Mouse (Mus musculus) CH12F3 (cell line): ENCODE measurements around the gene Ywhab.

ENCODE experiments used
- in situ Hi-C: fragments of 300-500 bp; cut with MboI; formaldehyde crosslinking; loops from 2 replicates; pipeline ENCODE4 v1.14.3; 2020; ENCODE audit warnings: low sequenced_read_pairs

Ywhab gene

GRCm38 (mm10) chr2:163994654-163994976 lies at the start of gene Ywhab:
TSS of gene Ywhab (plus strand) at chr2:163994960.
- in situ Hi-C loops: no loop called here

DNA sequence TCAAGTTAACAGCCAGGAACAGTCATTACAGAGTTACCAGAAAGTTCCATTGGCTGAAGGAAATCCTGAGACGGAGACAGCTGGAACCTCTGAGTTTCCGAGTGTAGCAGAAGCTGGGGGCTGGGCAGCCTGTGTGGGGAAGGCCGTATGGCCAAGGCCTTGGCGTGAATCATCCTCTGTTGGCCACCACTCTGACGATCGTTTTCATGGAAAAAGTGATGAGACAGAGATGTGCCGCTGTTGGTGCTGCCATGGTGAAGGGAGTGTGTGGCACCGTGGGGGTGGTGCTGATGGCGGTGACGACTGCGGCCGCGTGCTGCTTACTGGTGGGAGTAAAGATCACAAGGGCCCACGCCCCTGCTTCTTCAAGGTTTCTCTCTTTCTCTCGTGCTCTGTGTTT lies 48.5 kb upstream of the Ywhab start:
- in situ Hi-C loops: no loop called here

GRCm38 (mm10) chr2:163947976-163948375 lies 46.8 kb upstream of the Ywhab start:
- in situ Hi-C loops: no loop called here

DNA sequence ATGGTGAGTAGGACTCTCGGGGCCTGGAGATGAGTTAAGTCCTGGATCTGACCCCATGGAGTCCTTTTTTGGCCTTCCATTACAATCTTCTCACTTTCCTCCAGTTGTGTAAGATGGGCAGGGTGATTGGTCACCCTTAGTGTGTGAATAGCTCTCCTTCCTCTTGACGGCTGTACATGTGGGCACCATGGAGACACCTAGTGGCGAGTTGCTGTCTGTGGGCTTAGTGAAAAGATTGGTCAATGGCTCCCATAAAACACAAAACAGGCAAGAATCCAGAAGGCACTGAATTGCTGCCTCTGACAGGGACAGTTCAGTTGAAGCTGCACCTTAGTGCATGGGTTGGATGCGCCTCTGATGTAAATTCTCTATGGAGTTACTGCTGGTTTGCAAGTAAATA lies 43.0 kb upstream of the Ywhab start:
- in situ Hi-C loops: no loop called here

GRCm38 (mm10) chr2:163953622-163954310 lies 41.0 kb upstream of the Ywhab start:
- in situ Hi-C loops: no loop called here

DNA sequence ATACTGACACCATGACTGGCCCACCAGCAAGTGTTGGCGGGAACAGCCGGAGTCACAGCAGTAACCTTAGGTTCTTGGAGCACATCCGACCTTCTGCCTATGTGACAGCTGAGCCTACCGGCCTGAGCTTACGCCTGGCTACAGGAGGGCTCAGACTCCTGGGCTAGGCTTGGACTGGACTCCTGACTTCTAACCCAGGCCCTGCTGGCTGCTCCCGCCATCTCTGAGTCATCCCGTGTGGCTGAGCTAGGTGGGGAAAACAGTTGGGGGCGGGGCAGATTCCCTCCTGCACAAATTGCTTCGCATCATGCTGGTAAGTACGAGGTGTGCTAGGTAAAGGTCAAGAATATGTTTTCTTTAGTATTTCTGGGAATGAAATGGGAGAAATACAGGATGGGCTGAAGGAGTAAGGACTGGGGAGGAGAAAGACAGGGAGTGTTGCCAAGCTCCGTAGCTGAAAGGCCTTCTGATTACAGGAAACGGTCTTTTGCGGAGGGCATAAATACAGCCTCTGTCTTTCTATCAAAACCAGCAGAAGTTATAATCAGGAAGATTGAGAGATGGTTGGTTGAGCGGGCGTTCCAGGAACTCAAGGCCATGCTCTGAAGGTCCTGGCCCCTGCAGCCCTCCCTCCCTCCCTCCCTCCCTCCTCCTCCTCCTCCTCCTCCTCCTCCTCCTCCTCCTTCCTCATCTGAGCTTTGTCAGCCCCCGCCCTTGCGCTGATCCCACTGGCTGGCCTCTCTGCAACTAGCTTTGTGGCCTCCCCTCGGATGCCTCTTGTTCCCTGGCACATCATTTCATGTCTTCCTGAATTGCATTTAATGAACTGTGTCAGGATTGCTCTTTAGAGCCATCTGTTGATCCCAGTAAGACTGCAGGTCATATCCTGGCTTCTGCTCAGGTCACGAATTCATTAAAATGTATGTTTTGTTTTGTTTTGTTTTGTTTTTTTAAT lies 29.9 kb upstream of the Ywhab start:
- in situ Hi-C loops: no loop called here

GRCm38 (mm10) chr2:163965706-163966105 lies 29.1 kb upstream of the Ywhab start:
- in situ Hi-C loops: no loop called here

DNA sequence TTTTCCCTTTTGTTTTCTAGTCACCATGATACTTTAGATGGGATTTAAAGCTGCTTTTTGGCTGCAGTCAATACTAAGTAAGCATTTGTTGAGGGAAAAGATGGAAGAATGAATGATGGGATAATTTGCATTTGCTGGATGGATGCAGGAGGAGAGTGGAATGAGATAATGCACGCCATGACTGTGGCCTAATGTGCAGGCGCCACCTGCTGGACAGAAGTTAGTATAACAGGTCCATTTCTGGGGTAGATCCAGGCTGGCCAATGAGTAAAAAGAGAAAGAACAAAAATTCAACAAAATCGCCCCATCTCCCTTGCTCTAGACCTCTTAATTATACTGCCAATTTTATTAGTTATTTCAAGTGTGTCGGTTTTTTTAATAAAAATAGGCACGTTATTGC lies 26.2 kb upstream of the Ywhab start:
- in situ Hi-C loops: no loop called here

DNA sequence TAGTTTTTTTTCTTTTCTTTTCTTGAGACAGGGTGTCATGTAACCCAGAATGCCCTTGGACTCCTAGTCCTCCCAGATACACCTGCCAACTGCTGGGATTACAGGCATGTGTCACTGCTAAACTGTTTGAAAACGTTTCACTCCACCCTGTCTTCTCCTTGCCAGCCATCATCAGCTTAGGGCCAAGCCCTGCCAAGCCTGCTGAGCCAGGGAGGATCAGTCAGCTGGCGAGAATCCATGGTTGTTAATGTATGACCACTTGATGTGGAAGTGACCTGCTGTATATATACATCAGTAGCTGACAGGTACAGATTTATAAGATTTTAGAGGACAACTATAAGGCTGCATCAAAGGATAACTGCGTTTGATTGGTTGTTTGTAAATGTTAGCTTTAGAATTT lies 24.4 kb upstream of the Ywhab start:
- in situ Hi-C loops: no loop called here

- in situ Hi-C loops: no loop called here
Measured at GRCm38 (mm10) chr2:163974056-163974455, 20.7 kb upstream of the Ywhab start.

- in situ Hi-C loops: no loop called here
Measured at GRCm38 (mm10) chr2:163976448-163976847, 18.3 kb upstream of the Ywhab start.

- in situ Hi-C loops: no loop called here
Measured at GRCm38 (mm10) chr2:163987233-163987632, 7.5 kb upstream of the Ywhab start.

- in situ Hi-C loops: no loop called here
Measured at GRCm38 (mm10) chr2:163992871-163993270, 1.9 kb upstream of the Ywhab start.

- in situ Hi-C loops: no loop called here
Measured at GRCm38 (mm10) chr2:163994977-163995862, 460 bp downstream of the Ywhab start.

- in situ Hi-C loops: no loop called here
Measured at GRCm38 (mm10) chr2:163996275-163996674, 1.5 kb downstream of the Ywhab start.

- in situ Hi-C loops: no loop called here
Measured at GRCm38 (mm10) chr2:163996899-163997298, 2.1 kb downstream of the Ywhab start.

GRCm38 (mm10) chr2:163998981-163999380 lies 4.2 kb downstream of the Ywhab start:
- in situ Hi-C loops: no loop called here

- in situ Hi-C loops: no loop called here
Measured at GRCm38 (mm10) chr2:164002637-164003036, 7.9 kb downstream of the Ywhab start.

- in situ Hi-C loops: no loop called here
Measured at GRCm38 (mm10) chr2:164004503-164004902, 9.7 kb downstream of the Ywhab start.

DNA sequence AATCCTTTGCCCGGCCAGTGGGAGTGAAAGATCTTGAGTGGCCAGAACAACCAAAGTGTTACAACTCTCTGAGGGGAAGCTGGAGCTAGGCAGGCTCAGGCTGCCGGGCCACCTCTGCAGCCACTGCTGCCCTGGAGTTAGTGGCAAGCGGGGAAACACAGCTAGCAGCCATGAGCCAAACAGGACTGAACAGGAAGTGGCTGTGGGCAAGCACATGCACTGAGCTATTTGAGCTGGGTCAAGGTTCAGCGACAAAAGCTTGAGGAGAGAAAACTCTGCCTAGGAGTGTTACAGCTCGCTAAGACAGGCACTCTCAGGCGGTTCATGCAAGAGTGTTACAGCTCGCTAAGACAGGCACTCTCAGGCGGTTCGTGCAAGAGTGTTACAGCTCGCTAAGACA lies 12.2 kb downstream of the Ywhab start:
- in situ Hi-C loops: no loop called here

- in situ Hi-C loops: no loop called here
Measured at GRCm38 (mm10) chr2:164007547-164007946, 12.8 kb downstream of the Ywhab start.
